Mouse (Mus musculus): ENCODE results near the gene Inpp5d. TPM values are rescaled to one million over a fixed set of nuclear protein-coding genes. Genes with fewer than 3 reads are reported as not detected.

Gene Inpp5d
- polyA plus RNA-seq, 1 experiment: 5.2 TPM

GRCm38 (mm10) chr1:87637121-87637877 is 17.2 kb downstream of the Inpp5d start:
- no peak overlapping the region for H3K4me3 ChIP-seq (ENCODE audit: insufficient read depth, low read depth, low read length)
- peaks cover 12% of the 10 kb centered on the region for H3K4me1 ChIP-seq (ENCODE audit: control insufficient read depth, insufficient read depth, insufficient read length, low read length)
- peak overlapping the region; percentile 36; the same call in 1 of the 2 replicates for H3K27ac ChIP-seq (replicated peaks; ENCODE audit: low read depth, low read length)

- peak overlapping the region; percentile 60 for H3K27ac ChIP-seq (replicated peaks; ENCODE audit: low read depth, low read length)
- peaks cover 12% of the 10 kb centered on the region for H3K4me1 ChIP-seq (ENCODE audit: control insufficient read depth, insufficient read depth, insufficient read length, low read length)
- no peak overlapping the region for H3K4me3 ChIP-seq (ENCODE audit: insufficient read depth, low read depth, low read length)
These were observed 17.9 kb downstream of the Inpp5d start for GRCm38 (mm10) chr1:87637878-87638600.

GRCm38 (mm10) chr1:87639724-87640123 is 19.6 kb downstream of the Inpp5d start:
- Histone ChIP-seq H3K4me1 (ENCODE audit: control insufficient read depth, insufficient read depth, insufficient read length, low read length) (peaks cover 12% of the 10 kb centered on the region), H3K27ac (replicated peaks; ENCODE audit: low read depth, low read length) (peak overlapping the region; percentile 86), H3K4me3 (ENCODE audit: insufficient read depth, low read depth, low read length) (no peak overlapping the region)

- no peak overlapping the region for H3K4me3 ChIP-seq (ENCODE audit: insufficient read depth, low read depth, low read length)
- H3K4me1 ChIP-seq (ENCODE audit: control insufficient read depth, insufficient read depth, insufficient read length, low read length): peaks cover 12% of the 10 kb centered on the region
- peak overlapping the region; percentile 86 for H3K27ac ChIP-seq (replicated peaks; ENCODE audit: low read depth, low read length)
These were observed 20.1 kb downstream of the Inpp5d start for GRCm38 (mm10) chr1:87640165-87640661.

- Histone ChIP-seq H3K27ac (replicated peaks; ENCODE audit: low read depth, low read length) (no peak overlapping the region), H3K4me3 (ENCODE audit: insufficient read depth, low read depth, low read length) (no peak overlapping the region), H3K4me1 (ENCODE audit: control insufficient read depth, insufficient read depth, insufficient read length, low read length) (peaks cover 12% of the 10 kb centered on the region)
These were observed 22.9 kb downstream of the Inpp5d start for GRCm38 (mm10) chr1:87643016-87643415.

- no peak overlapping the region for H3K27ac ChIP-seq (replicated peaks; ENCODE audit: low read depth, low read length)
- peaks cover 8% of the 10 kb centered on the region; the same call in 1 of the 2 replicates for H3K4me1 ChIP-seq (ENCODE audit: control insufficient read depth, insufficient read depth, insufficient read length, low read length)
- no peak overlapping the region for H3K4me3 ChIP-seq (ENCODE audit: insufficient read depth, low read depth, low read length)
These were observed 24.9 kb downstream of the Inpp5d start for GRCm38 (mm10) chr1:87645041-87645440.

GRCm38 (mm10) chr1:87645748-87646147 is 25.6 kb downstream of the Inpp5d start:
- peaks cover 12% of the 10 kb centered on the region for H3K4me1 ChIP-seq (ENCODE audit: control insufficient read depth, insufficient read depth, insufficient read length, low read length)
- no peak overlapping the region for H3K27ac ChIP-seq (replicated peaks; ENCODE audit: low read depth, low read length)

GRCm38 (mm10) chr1:87647820-87648219 is 27.7 kb downstream of the Inpp5d start:
- Histone ChIP-seq H3K27ac (replicated peaks; ENCODE audit: low read depth, low read length) (no peak overlapping the region), H3K4me1 (ENCODE audit: control insufficient read depth, insufficient read depth, insufficient read length, low read length) (peaks cover 13% of the 10 kb centered on the region), H3K4me3 (ENCODE audit: insufficient read depth, low read depth, low read length) (no peak overlapping the region)

More at GRCm38 (mm10) chr1:87645748-87646147, 25.6 kb downstream of the Inpp5d start:
- H3K4me3 ChIP-seq (ENCODE audit: insufficient read depth, low read depth, low read length): no peak overlapping the region

- Histone ChIP-seq H3K27ac (replicated peaks; ENCODE audit: low read depth, low read length) (no peak overlapping the region), H3K4me1 (ENCODE audit: control insufficient read depth, insufficient read depth, insufficient read length, low read length) (peaks cover 14% of the 10 kb centered on the region), H3K4me3 (ENCODE audit: insufficient read depth, low read depth, low read length) (no peak overlapping the region)
These were observed 28.5 kb downstream of the Inpp5d start for GRCm38 (mm10) chr1:87648657-87649056.

GRCm38 (mm10) chr1:87649219-87649805 is 29.2 kb downstream of the Inpp5d start:
- peak overlapping the region; percentile 12; the same call in 1 of the 2 replicates for H3K27ac ChIP-seq (replicated peaks; ENCODE audit: low read depth, low read length)
- peaks cover 14% of the 10 kb centered on the region for H3K4me1 ChIP-seq (ENCODE audit: control insufficient read depth, insufficient read depth, insufficient read length, low read length)

GRCm38 (mm10) chr1:87649958-87650474 is 29.9 kb downstream of the Inpp5d start:
- Histone ChIP-seq H3K4me3 (ENCODE audit: insufficient read depth, low read depth, low read length) (no peak overlapping the region), H3K27ac (replicated peaks; ENCODE audit: low read depth, low read length) (peak overlapping the region; percentile 65; the same call in 1 of the 2 replicates), H3K4me1 (ENCODE audit: control insufficient read depth, insufficient read depth, insufficient read length, low read length) (peaks cover 14% of the 10 kb centered on the region)

More at GRCm38 (mm10) chr1:87649219-87649805, 29.2 kb downstream of the Inpp5d start:
- no peak overlapping the region for H3K4me3 ChIP-seq (ENCODE audit: insufficient read depth, low read depth, low read length)

- no peak overlapping the region for H3K4me3 ChIP-seq (ENCODE audit: insufficient read depth, low read depth, low read length)
- H3K27ac ChIP-seq (replicated peaks; ENCODE audit: low read depth, low read length): peak overlapping the region; percentile 67
- H3K4me1 ChIP-seq (ENCODE audit: control insufficient read depth, insufficient read depth, insufficient read length, low read length): peaks cover 14% of the 10 kb centered on the region
These were observed 30.5 kb downstream of the Inpp5d start for GRCm38 (mm10) chr1:87650611-87651079.

GRCm38 (mm10) chr1:87651436-87651835 is 31.3 kb downstream of the Inpp5d start:
- Histone ChIP-seq H3K4me3 (ENCODE audit: insufficient read depth, low read depth, low read length) (no peak overlapping the region), H3K27ac (replicated peaks; ENCODE audit: low read depth, low read length) (peak overlapping the region; percentile 67), H3K4me1 (ENCODE audit: control insufficient read depth, insufficient read depth, insufficient read length, low read length) (peaks cover 14% of the 10 kb centered on the region)

GRCm38 (mm10) chr1:87655101-87655500 is 35.0 kb downstream of the Inpp5d start:
- Histone ChIP-seq H3K27ac (replicated peaks; ENCODE audit: low read depth, low read length) (no peak overlapping the region), H3K4me1 (ENCODE audit: control insufficient read depth, insufficient read depth, insufficient read length, low read length) (peaks cover 21% of the 10 kb centered on the region), H3K4me3 (ENCODE audit: insufficient read depth, low read depth, low read length) (no peak overlapping the region)

- H3K4me3 ChIP-seq (ENCODE audit: insufficient read depth, low read depth, low read length): no peak overlapping the region
- H3K27ac ChIP-seq (replicated peaks; ENCODE audit: low read depth, low read length): peak overlapping the region; percentile 64
- peaks cover 13% of the 10 kb centered on the region; the same call in 1 of the 2 replicates for H3K4me1 ChIP-seq (ENCODE audit: control insufficient read depth, insufficient read depth, insufficient read length, low read length)
These were observed 38.0 kb downstream of the Inpp5d start for GRCm38 (mm10) chr1:87658063-87658462.
